Mouse (Mus musculus): ENCODE measurements at regions not wholly inside any gene's neighbourhood (a gene's known extent, or its start where the extent isn't known, plus 50 kb on each side); places are given as distances from the start of the nearest gene placed in this dataset.

GRCm38 (mm10) chr10:116726031-116726430, 144.7 kb upstream of the Cnot2 start:
- DNase-seq (ENCODE audit: low spot score), result no peak

GRCm38 (mm10) chr10:116721986-116722385, 140.7 kb upstream of the Cnot2 start:
- no peak for DNase-seq (ENCODE audit: low spot score)

- no peak for DNase-seq (ENCODE audit: low spot score)
Measured at GRCm38 (mm10) chr10:116719616-116720015, 138.3 kb upstream of the Cnot2 start.

- no peak for DNase-seq (ENCODE audit: low spot score)
Measured at GRCm38 (mm10) chr10:116717961-116718360, 136.7 kb upstream of the Cnot2 start.

- DNase-seq (ENCODE audit: low spot score), result no peak
Measured at GRCm38 (mm10) chr10:116717017-116717643, 135.8 kb upstream of the Cnot2 start.

- peak; percentile 51 for DNase-seq (ENCODE audit: low spot score)
Measured at GRCm38 (mm10) chr10:116713456-116713855, 132.1 kb upstream of the Cnot2 start.

GRCm38 (mm10) chr10:116707025-116707424, 125.7 kb upstream of the Cnot2 start:
- no peak for DNase-seq (ENCODE audit: low spot score)

- no peak for DNase-seq (ENCODE audit: low spot score)
Measured at GRCm38 (mm10) chr10:116701281-116701680, 120.0 kb upstream of the Cnot2 start.

- no peak for DNase-seq (ENCODE audit: low spot score)
Measured at GRCm38 (mm10) chr10:116699711-116700110, 118.4 kb upstream of the Cnot2 start.

DNA sequence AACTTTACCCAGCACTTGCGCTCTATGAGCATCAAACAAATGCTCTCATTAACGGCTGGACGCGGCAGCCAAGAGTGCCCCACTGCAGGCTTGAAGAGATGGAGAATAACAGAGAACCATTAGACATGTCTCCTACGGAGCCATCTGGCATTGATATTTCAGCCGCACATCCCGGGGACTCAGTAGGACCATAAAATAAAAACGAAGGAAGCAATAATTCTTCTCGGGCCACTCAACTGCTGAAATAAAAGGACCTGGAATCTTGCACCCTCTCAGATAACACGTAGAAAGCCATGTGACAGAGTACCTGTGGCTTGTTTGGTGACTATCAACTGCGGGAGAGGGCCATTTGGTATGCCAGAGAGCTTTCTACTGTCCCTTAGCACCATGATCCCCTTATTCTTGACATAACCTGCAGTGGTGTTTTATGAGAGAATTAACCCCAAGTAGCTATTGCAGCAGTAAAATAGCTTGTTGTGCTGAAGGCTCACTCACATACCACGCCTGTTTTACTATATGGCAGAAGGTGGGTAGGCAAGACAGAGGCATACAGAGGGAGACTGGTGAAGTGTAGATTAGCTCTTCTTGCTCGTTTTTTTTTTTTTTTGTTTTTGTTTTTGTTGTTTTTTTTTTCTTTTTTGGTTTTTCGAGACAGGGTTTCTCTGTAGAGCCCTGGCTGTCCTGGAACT, 116.5 kb upstream of the Cnot2 start:
- no peak for DNase-seq (ENCODE audit: low spot score)

- no peak for DNase-seq (ENCODE audit: low spot score)
Measured at GRCm38 (mm10) chr10:116693816-116694215, 112.5 kb upstream of the Cnot2 start.

DNA sequence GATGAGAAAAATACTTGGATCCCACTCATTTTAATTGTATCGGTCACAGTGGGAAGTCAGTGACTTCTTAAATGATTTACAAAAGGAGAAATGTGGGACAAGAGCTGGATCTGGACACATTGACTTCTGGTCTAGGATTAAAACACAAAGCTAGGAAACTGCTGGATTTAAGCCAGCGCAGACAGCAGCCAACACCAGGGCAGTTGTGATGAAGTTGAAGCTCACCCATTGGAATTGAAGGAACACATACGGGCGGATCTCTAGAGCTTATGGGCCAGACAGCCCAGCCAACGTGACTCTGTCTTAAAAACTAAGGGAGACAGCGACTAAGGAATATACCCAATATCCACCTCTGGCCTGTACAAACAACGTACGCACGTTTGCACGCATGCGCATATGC, 105.4 kb upstream of the Cnot2 start:
- no peak for DNase-seq (ENCODE audit: low spot score)

- DNase-seq (ENCODE audit: low spot score), result no peak
Measured at GRCm38 (mm10) chr10:116683374-116683773, 102.1 kb upstream of the Cnot2 start.

GRCm38 (mm10) chr10:116678950-116679735, 97.8 kb upstream of the Cnot2 start:
- no peak for DNase-seq (ENCODE audit: low spot score)

GRCm38 (mm10) chr10:116677949-116678348, 96.6 kb upstream of the Cnot2 start:
- no peak for DNase-seq (ENCODE audit: low spot score)

- DNase-seq (ENCODE audit: low spot score), result no peak
Measured at GRCm38 (mm10) chr10:116675171-116675570, 93.9 kb upstream of the Cnot2 start.

GRCm38 (mm10) chr10:116674348-116674747, 93.0 kb upstream of the Cnot2 start:
- DNase-seq (ENCODE audit: low spot score), result no peak

GRCm38 (mm10) chr10:116658162-116658962, 77.1 kb upstream of the Cnot2 start:
- no peak for DNase-seq (ENCODE audit: low spot score)

- no peak for DNase-seq (ENCODE audit: low spot score)
Measured at GRCm38 (mm10) chr10:116655891-116656290, 74.6 kb upstream of the Cnot2 start.

DNA sequence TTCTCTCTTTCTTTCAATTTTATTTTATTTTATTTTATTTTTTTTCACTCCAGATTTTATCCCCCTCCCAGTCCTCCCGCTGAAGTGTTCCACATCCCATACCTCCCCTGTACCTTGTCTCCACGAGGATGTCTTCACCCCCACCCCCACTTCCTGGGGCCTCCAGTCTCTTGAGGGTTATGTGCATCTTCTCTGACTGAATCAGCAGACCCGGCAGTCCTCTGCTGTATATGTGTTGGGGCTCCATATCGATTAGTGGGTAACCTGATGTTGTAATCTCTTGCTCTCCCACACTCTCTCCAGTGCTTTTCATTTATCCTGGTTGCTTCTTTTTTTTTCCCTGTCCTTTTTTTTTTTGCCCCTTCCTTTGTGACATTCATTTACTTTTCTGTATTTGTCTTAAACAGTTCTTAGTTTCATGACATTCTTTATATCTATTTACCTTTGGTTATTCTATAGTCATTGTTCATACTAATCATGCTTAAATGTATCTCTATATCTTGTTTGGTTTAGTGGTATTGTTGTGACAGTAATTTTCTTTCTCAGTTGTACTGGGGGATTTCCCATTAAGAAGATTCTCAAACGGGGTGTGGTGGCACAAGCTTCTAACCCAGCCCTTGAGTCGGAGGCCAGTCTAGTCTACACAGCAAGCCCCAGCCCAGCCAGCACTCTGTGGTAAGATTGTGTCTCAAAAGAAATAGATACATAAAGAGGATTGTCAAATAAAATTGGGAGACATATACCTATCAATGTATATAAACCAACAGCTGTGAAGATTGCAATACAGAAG, 73.9 kb upstream of the Cnot2 start:
- no peak for DNase-seq (ENCODE audit: low spot score)

DNA sequence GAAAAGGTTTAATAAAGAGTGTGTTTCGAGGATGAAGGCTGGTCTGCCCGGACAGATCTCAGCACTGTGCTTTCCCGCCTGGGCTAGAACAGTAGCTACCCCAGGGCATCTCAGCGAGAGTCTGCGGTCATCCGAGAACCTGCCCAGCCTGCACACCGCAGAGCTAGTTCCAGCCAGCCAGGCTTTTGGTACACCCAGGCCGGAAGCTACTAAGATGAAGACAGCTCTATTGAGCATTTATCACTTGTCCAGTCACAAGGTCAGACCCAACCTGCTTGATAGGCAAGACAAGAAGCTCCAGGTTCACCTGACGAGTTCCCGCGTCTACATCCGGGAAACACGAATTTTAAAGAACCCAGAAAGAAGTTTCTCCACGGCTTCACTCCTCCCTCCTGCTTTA, 72.8 kb upstream of the Cnot2 start:
- no peak for DNase-seq (ENCODE audit: low spot score)

Data from ovary, postnatal 36 days (tissue).